Mouse (Mus musculus) layer of hippocampus, adult 11-12 months (tissue): ENCODE data around the gene Tbx3.

ENCODE experiments used
- DNase-seq: peaks from one replicate; pipeline ENCODE4 v3.0.0; 2022; ENCODE audit warnings: low spot score

Gene Tbx3

GRCm38 (mm10) chr5:119662326-119662725 is 8.1 kb upstream of the Tbx3 start:
- DNase-seq: no peak

DNA sequence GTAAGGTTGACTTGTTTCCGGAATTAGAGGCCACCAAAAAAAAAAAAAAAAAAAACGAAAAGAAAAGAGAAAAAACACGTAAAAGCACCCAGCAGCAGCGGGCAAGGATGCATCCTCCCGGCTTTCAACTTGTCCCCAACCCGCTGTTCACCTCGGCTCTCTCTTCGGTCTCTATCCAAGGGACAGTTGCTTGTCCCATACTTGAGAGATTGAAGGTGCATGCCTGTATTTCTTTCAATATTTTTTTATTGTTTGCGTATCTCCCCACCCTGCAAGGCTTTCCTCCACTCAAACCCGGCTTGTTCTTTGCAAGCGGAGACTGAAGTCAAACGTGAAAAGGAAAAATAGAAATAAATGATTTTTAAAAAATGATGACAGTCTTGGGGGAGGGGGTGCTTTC is 7.7 kb upstream of the Tbx3 start:
- DNase-seq: no peak

- DNase-seq: no peak
Observed at GRCm38 (mm10) chr5:119663241-119663640, 7.2 kb upstream of the Tbx3 start.

DNA sequence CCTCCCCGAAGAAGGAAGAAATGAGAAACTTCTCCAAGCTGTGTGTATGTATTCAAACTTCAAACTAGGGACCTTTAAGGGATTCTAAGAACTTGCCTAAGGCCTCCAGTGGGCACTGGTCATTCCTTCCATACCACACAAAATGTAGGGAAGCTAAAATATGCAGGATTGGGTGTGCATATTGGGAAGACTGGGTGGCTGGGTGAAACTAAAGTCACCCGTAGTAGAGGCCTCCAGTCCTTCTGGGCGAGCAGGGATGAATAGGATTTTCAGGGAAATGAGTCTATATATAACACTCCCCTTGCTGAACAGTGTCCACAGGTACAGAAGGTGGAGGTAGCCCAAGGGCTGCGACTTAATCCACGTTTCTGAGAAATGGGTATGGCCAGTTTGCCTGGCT is 6.7 kb upstream of the Tbx3 start:
- no peak for DNase-seq

DNA sequence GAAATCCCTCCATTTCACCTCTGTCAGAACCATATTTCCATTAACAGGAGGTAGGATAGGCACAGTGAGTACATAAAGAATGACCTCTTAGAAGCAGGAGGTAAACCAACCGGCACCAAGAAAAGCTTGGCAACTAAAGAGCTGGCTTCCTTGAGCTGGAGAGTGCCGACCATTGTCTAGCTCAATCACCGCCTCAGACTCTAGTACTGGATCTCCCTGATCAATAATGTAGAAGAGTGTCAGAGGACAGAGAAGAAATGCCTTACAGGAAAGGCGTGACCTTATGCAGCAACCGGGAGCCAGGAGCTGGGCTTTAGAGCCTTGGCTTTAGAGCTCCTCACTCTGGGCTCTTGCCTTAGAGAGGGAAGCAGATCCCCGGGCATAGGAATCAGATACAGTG is 4.7 kb upstream of the Tbx3 start:
- no peak for DNase-seq

DNA sequence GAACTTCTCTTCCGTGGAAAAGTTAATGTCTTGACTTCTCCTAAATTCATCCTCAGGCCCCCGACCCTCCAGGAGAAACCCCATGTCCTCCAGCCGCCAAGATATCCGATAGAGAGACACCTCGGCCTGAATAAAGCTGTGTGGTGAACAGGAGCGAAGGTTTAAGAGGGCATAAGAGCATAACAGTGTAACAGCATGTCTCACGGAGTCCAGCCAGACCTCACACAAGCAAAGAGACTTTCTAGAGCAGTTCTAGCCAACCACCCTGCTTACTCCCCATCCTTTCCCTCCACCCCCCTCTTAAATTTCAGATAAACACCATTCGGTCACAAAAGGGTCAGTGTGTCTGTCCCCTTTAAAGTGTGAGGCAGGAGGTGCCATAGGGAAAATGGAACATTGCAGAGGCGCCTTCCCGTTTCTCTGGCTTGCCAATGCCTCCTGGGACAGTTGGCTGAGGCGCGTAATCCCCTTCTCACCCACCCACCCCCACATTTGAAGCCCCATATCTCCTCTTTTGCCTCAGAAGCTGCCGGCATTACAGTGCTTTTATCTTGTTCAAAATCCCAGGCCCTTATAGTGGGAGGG is 3.0 kb upstream of the Tbx3 start:
- no peak for DNase-seq

- DNase-seq: no peak
Observed at GRCm38 (mm10) chr5:119668191-119668912, 2.1 kb upstream of the Tbx3 start.

GRCm38 (mm10) chr5:119668913-119669411 is 1.5 kb upstream of the Tbx3 start:
- no peak for DNase-seq

GRCm38 (mm10) chr5:119669741-119670565 is 516 bp upstream of the Tbx3 start:
- DNase-seq: no peak

DNA sequence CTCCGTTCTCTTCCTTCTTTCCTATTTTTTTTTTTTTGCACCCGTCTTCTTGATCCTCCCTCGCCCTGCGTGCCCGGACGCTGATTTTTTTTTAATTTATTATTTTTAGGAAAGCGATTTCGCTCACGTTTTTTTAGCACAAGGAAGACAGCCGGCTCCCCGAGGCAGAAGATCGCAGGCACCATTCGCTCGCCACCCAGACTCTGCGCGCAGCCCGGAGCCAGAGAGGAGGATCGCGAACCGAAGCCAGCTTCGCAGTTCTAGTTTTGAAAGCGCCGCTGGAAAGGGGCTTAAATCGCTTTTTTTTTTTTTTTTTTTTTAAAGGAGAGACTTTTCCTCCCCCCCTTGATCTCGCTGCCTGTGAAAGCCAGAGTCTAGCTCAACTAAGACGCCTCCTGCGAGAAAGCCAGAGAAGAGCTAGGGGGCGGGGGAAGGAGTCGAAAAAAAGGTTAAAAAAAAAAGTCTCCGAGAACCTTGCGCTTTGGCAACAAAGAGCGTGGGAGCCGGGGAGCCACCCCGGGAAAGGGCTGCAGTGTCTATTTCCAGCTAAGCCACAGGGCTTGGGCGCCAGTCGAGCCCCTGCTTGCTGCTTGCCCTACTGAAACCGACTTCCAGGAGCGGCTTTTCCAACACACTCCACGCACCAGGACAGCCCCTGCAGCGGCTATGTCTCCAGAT is 794 bp downstream of the Tbx3 start:
- DNase-seq: no peak

DNA sequence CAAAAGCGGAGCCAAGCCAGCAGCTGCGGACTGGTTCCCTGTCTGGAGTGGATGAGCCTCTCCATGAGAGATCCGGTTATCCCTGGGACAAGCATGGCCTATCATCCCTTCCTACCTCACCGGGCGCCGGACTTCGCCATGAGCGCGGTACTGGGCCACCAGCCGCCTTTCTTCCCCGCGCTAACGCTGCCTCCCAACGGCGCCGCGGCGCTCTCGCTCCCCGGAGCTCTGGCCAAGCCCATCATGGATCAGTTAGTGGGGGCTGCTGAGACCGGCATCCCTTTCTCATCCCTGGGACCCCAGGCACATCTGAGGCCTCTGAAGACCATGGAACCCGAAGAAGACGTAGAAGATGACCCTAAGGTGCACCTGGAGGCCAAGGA is 1.5 kb downstream of the Tbx3 start:
- no peak for DNase-seq

GRCm38 (mm10) chr5:119672348-119672983 is 2.0 kb downstream of the Tbx3 start:
- DNase-seq: no peak

GRCm38 (mm10) chr5:119672984-119673600 is 2.6 kb downstream of the Tbx3 start:
- DNase-seq: no peak

DNA sequence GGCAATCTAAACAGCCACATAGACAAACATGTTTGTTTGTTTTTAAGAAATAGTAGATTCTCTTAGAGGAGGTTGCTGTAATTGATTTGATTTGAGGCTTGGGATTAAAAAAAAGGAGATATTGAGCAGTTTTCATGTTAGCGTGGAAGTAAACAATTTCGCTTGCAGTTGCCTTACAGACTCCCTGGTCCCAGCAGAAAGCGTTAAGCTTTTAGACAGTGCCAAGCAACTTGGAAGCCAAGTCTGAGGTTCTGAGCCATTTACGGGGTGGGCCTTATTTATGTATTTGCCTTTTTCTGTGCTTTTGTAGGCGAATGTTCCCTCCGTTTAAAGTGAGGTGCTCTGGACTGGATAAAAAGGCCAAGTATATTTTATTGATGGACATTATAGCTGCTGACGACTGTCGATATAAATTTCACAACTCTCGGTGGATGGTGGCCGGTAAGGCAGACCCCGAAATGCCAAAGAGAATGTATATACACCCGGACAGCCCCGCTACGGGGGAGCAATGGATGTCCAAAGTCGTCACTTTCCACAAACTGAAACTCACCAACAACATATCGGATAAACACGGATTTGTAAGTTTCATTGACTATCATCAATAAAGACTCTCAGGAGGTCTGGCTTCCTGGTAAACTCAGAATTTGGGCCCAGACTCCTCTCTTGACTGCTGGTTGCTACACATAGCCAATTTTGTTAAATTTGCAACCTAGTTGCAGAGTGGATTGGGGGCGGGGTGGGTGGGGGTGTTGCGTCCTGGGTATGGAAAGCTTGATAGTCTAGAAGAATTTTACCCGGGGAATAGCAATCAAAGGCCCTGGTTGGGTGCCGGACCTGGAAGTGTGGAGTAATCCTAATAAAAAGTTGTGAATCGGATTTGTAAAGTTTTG is 3.5 kb downstream of the Tbx3 start:
- DNase-seq: no peak

GRCm38 (mm10) chr5:119674606-119675330 is 4.3 kb downstream of the Tbx3 start:
- DNase-seq: no peak

DNA sequence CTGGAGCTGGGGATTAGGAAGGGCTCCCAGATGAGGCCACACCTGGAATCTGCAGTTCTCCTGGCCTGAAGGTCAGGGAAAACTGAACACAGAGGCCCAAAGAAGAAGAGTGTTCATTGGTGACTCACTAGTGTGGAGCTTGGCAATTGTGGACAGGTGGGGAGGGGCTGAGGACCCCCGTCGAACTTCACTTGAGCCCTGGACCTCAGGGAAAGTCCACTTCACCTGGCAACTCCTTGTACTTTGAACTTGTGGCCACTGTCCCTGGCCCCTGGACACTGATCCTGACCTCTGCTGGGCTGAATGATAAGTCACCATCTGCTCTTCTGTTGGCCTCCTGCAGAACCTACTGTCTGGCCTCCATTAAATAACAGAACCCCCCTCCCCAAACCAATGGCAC is 5.8 kb downstream of the Tbx3 start:
- no peak for DNase-seq

DNA sequence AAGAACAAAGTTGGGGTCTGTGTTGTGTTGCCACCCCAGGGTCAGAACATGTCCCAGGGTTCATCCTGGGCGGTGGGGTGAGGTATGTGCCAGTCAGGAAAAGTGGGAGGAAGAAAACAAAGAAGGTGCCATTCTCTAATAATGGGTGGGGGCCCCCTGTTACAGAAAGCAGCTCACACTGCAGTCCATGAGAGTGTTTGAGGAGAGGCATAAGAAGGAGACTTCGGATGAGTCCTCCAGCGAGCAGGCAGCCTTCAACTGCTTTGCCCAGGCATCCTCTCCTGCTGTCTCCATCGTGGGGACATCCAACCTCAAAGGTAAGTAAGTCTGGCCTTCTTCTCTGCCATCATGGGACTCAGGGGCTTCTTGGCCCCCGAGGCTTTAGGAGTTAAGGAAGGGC is 8.0 kb downstream of the Tbx3 start:
- no peak for DNase-seq

DNA sequence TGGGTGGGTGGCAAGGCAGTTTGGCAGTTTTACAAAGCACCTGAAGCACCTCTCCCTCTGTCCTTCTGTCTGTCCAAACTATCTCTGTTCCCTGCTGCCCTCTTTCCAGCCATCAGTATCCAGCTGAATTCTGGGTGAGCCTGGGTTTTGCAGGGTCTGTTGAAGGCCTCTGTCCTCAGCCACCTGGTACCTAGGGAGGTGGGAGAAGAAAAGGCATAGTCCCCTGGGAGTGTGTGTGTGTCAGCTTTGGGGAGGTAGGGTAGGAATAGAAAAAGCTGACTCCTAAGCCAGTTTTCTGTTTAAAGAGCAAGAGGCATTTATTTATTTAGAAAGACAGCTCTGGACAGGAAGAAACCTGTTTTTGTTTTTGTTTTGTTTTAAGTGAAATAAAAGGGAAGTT is 8.6 kb downstream of the Tbx3 start:
- DNase-seq: no peak

- no peak for DNase-seq
Observed at GRCm38 (mm10) chr5:119679614-119680328, 9.3 kb downstream of the Tbx3 start.
